Mouse (Mus musculus): Measurements from ENCODE around the gene Slc39a8. TPM values are rescaled to one million over a fixed set of nuclear protein-coding genes. Genes with fewer than 3 reads are reported as not detected.

Slc39a8 gene
- 18.8 and 21.2 TPM in 2 replicates for polyA plus RNA-seq (2012; rRNA removed)

DNA sequence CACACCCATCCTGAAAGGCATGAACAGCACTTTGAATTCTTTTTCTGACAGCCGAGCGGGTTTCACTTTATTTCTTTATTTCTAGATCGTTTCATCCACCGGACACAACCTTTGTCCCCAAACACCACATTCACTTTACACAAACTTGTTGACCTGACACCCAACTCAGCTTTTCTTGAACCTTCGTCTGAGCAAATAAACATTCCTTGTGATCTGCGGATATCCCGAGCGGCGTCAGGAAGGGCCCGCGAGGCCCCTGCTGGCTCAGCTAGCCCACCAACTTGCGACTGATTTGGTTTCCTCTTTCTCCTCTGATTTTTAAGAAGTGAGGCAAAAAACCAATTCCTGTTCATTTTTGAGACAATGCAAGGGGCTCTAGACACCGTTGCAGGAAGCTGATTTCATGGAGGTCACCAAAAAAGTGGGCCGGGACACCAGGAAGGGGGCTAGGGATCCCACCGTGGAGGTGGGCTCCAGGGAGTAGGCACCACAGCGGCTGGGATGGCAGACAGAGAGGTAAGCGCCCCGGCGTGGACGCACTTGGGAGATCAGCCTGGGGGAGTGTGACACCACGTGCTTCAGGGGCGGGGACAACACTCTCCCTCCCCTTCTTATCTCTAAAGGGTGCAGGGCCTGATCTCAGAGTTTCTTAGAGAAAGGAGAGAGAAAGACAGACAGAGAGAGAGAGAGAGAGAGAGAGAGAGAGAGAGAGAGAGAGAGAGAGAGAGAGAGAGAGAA lies at the start of gene Slc39a8:
Gene Slc39a8, plus strand, starts transcription at position 264 of the 738 bp plus-strand sequence.
- Histone ChIP-seq H3K27ac (ENCODE audit: control insufficient read depth, insufficient read depth, low read depth, low read length) (no peak within 1 kb of the TSS), H3K27me3 (ENCODE audit: control insufficient read depth, insufficient read depth, low read length) (peaks cover 2% of the 10 kb centered on the region; the same call in 1 of the 2 replicates), H3K4me1 (ENCODE audit: control insufficient read depth, insufficient read depth, low read length) (peaks cover 12% of the 10 kb centered on the region), H3K4me3 (ENCODE audit: control insufficient read depth, low read depth, low read length) (peak within 1 kb of the TSS; percentile 86), H3K36me3 (ENCODE audit: control insufficient read depth, insufficient read depth, low read length) (no peaks in the 10 kb centered on the region)
- TF ChIP-seq CTCF (IDR thresholded peaks at IDR 0.05; ENCODE audit: control insufficient read depth, insufficient read depth, insufficient replicate concordance, low read depth, low read length) (no peak), POLR2A (IDR thresholded peaks at IDR 0.05; ENCODE audit: control insufficient read depth, low read depth, low read length) (no peak; the same call in 1 of the 2 replicates)

DNA sequence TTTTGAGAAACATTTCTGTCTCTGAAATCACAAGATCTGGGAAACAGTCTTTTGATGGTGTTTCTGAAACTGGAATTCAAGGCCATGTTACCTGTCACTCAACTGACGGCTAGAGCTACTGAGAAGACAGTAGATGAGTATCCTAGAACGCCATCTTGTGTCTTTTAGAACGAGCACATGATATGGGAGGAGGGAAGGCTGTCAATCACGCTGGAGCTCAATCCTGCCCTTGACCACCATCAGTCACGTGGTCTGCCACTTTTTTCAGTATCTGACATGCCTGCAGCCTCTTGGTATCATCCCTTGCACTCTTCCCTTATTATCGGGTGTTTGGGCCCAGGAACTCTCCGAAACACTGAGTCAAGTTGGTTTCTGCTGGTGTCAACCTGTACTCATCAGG lies 40.0 kb upstream of the Slc39a8 start:
- no peaks in the 10 kb centered on the region for H3K27me3 ChIP-seq (ENCODE audit: control insufficient read depth, insufficient read depth, low read length)
- no peak overlapping the region for H3K4me3 ChIP-seq (ENCODE audit: control insufficient read depth, low read depth, low read length)
- no peaks in the 10 kb centered on the region for H3K36me3 ChIP-seq (ENCODE audit: control insufficient read depth, insufficient read depth, low read length)
- no peak overlapping the region for H3K27ac ChIP-seq (ENCODE audit: control insufficient read depth, insufficient read depth, low read depth, low read length)
- no peaks in the 10 kb centered on the region for H3K4me1 ChIP-seq (ENCODE audit: control insufficient read depth, insufficient read depth, low read length)
- TF ChIP-seq CTCF (IDR thresholded peaks at IDR 0.05; ENCODE audit: control insufficient read depth, insufficient read depth, insufficient replicate concordance, low read depth, low read length) (no peak), POLR2A (IDR thresholded peaks at IDR 0.05; ENCODE audit: control insufficient read depth, low read depth, low read length) (no peak)

DNA sequence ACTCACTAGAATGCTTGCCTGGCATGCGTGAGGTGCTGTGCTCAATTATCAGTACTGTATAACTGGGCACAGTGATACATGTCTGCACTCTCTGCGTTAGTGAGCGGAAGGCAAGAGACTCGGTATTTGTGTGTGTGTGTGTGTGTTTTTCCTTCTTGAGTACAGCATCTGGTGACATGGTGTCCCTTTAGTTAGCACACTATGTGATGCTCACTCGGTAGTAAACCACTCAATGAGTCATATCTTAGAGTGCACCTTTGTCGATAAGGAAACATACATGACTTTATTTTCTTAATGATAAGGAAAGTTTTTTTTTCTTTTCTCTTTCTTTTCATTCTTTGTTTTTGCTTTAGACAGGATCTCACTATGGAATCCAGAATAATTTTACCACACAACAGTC lies 29.0 kb upstream of the Slc39a8 start:
- no peaks in the 10 kb centered on the region for H3K36me3 ChIP-seq (ENCODE audit: control insufficient read depth, insufficient read depth, low read length)
- H3K4me1 ChIP-seq (ENCODE audit: control insufficient read depth, insufficient read depth, low read length), result no peaks in the 10 kb centered on the region
- no peak overlapping the region for H3K4me3 ChIP-seq (ENCODE audit: control insufficient read depth, low read depth, low read length)
- H3K27me3 ChIP-seq (ENCODE audit: control insufficient read depth, insufficient read depth, low read length), result no peaks in the 10 kb centered on the region
- no peak for TF ChIP-seq CTCF (IDR thresholded peaks at IDR 0.05; ENCODE audit: control insufficient read depth, insufficient read depth, insufficient replicate concordance, low read depth, low read length)
- TF ChIP-seq POLR2A (IDR thresholded peaks at IDR 0.05; ENCODE audit: control insufficient read depth, low read depth, low read length), result no peak
- H3K27ac ChIP-seq (ENCODE audit: control insufficient read depth, insufficient read depth, low read depth, low read length), result no peak overlapping the region

DNA sequence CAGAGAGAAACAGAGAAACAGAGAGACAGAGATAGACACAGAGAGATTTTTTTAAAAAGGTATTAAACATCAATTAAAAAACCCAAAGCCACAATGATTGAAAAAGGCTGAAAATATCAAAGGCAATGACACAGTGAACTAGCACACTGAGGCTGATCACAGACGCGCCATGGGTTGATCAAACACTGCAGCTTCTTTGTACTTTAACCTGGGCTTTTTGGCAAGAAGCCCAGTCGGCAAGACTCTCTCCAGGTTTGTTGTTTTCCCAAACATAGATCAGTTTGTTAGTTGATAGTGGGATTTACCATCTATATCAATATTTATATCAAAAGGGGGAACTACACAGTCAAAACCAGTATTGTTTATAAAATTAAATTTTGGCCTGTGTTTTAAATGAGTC lies 26.8 kb upstream of the Slc39a8 start:
- TF ChIP-seq CTCF (IDR thresholded peaks at IDR 0.05; ENCODE audit: control insufficient read depth, insufficient read depth, insufficient replicate concordance, low read depth, low read length) (no peak), POLR2A (IDR thresholded peaks at IDR 0.05; ENCODE audit: control insufficient read depth, low read depth, low read length) (no peak)
- H3K4me3 ChIP-seq (ENCODE audit: control insufficient read depth, low read depth, low read length), result no peak overlapping the region
- H3K36me3 ChIP-seq (ENCODE audit: control insufficient read depth, insufficient read depth, low read length), result no peaks in the 10 kb centered on the region
- no peaks in the 10 kb centered on the region for H3K4me1 ChIP-seq (ENCODE audit: control insufficient read depth, insufficient read depth, low read length)
- no peaks in the 10 kb centered on the region for H3K27me3 ChIP-seq (ENCODE audit: control insufficient read depth, insufficient read depth, low read length)
- H3K27ac ChIP-seq (ENCODE audit: control insufficient read depth, insufficient read depth, low read depth, low read length), result no peak overlapping the region

DNA sequence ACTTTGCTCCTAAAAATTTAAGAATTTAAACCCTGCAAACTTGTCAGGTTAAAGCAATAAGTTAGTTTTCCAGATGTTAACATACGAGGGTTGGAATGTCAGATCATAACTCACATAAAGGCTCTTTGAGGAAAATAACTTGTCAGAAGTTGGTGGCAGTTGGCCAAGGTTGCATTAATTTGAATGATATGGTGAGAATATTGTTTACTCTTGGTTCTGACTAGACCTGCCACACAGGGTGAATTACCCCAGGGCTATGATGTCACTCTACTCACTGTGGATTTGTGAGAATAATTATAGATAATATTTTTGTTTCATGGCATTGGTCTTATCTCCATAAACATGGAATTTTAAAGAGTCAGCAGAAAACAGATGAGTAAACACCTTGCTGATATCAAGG lies 26.4 kb upstream of the Slc39a8 start:
- TF ChIP-seq POLR2A (IDR thresholded peaks at IDR 0.05; ENCODE audit: control insufficient read depth, low read depth, low read length), result no peak
- Histone ChIP-seq H3K4me3 (ENCODE audit: control insufficient read depth, low read depth, low read length) (no peak overlapping the region), H3K36me3 (ENCODE audit: control insufficient read depth, insufficient read depth, low read length) (no peaks in the 10 kb centered on the region), H3K4me1 (ENCODE audit: control insufficient read depth, insufficient read depth, low read length) (no peaks in the 10 kb centered on the region), H3K27me3 (ENCODE audit: control insufficient read depth, insufficient read depth, low read length) (no peaks in the 10 kb centered on the region), H3K27ac (ENCODE audit: control insufficient read depth, insufficient read depth, low read depth, low read length) (no peak overlapping the region)

DNA sequence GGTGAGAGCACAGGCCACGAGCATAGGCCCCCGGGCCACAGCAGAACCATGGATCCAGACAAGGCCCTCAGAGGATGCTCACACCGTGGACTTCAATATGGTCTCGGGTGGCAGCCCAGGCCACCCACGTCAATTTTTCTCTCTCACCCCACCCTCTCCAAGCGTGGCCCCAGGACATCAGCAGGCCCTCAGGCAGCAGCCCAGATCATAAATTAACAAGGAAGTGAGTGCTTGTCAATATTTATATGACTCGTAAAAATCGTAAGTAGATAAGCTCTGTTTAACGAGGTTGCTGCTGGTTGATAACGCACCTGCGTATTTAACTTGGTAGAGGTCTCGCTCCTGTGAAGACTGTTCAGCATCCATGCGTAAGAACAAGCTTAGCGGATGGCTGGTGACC lies 10.4 kb upstream of the Slc39a8 start:
- no peaks in the 10 kb centered on the region for H3K36me3 ChIP-seq (ENCODE audit: control insufficient read depth, insufficient read depth, low read length)
- H3K4me1 ChIP-seq (ENCODE audit: control insufficient read depth, insufficient read depth, low read length), result peaks cover 3% of the 10 kb centered on the region
- H3K27me3 ChIP-seq (ENCODE audit: control insufficient read depth, insufficient read depth, low read length), result no peaks in the 10 kb centered on the region
- no peak overlapping the region for H3K27ac ChIP-seq (ENCODE audit: control insufficient read depth, insufficient read depth, low read depth, low read length)
- no peak for TF ChIP-seq CTCF (IDR thresholded peaks at IDR 0.05; ENCODE audit: control insufficient read depth, insufficient read depth, insufficient replicate concordance, low read depth, low read length)
- no peak for TF ChIP-seq POLR2A (IDR thresholded peaks at IDR 0.05; ENCODE audit: control insufficient read depth, low read depth, low read length)
- peak overlapping the region; percentile 43 for H3K4me3 ChIP-seq (ENCODE audit: control insufficient read depth, low read depth, low read length)

DNA sequence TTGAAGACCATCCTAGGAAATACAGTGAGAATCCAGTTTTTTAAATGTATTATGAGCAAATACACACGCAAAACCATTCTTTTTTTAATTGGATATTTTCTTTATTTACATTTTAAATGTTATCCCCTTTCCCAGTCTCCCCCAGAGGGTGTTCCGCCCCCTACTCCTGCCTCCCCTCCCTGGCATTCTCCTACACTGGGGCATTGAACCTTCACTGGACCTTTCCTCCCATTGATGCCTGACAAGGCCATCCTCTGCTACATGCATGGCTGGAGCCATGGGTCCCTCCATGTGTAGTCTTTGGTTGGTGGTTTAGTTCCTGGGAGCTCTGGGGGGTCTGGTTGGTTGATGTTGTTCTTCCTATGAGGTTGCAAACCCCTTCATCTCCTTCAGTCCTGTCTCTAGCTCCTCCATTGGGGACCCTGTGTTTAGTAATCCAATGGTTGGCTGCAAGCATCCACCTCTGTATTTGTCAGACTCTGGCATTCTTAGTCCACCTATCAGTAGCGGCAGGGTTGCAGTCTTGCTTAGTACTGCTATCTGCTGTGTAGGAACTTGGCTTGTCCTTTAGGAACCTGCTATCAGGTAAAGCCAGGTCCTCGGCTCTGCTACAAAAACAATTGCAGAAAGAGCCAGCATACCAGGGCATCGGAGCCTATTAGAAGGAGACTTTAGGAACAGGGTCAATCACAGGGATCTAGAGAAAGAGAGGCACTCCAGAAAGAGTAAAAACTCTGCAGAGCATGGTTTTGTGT lies 8.9 kb upstream of the Slc39a8 start:
- H3K4me1 ChIP-seq (ENCODE audit: control insufficient read depth, insufficient read depth, low read length), result peaks cover 3% of the 10 kb centered on the region
- H3K27ac ChIP-seq (ENCODE audit: control insufficient read depth, insufficient read depth, low read depth, low read length), result peak overlapping the region; percentile 52
- H3K36me3 ChIP-seq (ENCODE audit: control insufficient read depth, insufficient read depth, low read length), result no peaks in the 10 kb centered on the region
- TF ChIP-seq CTCF (IDR thresholded peaks at IDR 0.05; ENCODE audit: control insufficient read depth, insufficient read depth, insufficient replicate concordance, low read depth, low read length) (no peak), POLR2A (IDR thresholded peaks at IDR 0.05; ENCODE audit: control insufficient read depth, low read depth, low read length) (no peak)
- H3K27me3 ChIP-seq (ENCODE audit: control insufficient read depth, insufficient read depth, low read length), result no peaks in the 10 kb centered on the region
- peak overlapping the region; percentile 83 for H3K4me3 ChIP-seq (ENCODE audit: control insufficient read depth, low read depth, low read length)
